Mouse (Mus musculus) ES-Bruce4 (cell line): Measurements from ENCODE around the gene Vezf1.

Source experiments
- CTCF ChIP-seq: IDR thresholded peaks from one replicate; pipeline ENCODE4 v1.8.1; 2011; ENCODE audit warnings: low read depth, low read length
- EP300 ChIP-seq: IDR thresholded peaks from 2 replicates; pipeline ENCODE4 v1.6.1; 2011; ENCODE audit warnings: low read depth, low read length; ENCODE audit not compliant: insufficient read depth
- POLR2A ChIP-seq: IDR thresholded peaks from one replicate; pipeline ENCODE4 v1.8.1; 2011; ENCODE audit warnings: low read length; ENCODE audit not compliant: insufficient read depth

DNA sequence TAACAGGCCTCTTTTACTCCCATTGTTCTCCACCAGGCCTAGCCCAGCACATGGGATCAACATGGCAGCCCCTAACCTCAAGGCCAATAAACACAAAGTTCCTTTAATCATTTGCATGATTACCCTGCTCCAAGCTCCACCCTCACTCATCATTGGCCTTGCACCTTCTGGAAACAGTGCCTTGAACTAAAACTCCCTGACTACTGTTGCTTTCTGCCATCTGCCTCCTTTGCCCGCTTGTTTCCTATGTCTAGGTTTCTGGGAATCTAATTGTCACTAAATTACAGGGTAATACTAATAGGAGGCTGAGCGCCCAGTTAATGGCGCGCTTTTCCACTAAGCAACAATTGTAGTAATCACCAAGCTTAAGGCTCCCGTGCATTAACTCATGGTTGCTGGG lies 36.3 kb upstream of the Vezf1 start:
- TF ChIP-seq CTCF (no peak), POLR2A (no peak), EP300 (no peak)
